In the genomic region with DNA sequence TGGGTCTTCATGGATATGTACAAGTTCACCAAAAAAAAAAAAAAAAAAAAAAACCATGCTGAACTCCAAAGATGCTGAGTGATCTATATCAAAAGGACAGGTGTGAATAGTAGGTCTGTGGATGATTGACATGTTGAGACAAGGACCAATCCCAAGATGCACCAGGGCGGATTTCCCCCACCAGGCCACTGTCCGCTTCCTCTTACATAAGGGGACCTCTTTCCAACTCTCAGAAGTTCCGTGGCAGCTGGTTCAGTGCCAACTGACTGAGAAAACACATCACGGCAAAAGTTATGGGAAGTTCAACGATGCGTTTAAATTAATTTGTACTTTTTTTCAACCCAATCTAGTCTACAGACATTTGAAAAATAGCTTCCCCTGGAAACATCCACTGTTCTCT, we compare ENCODE assay signal across 21 mouse cellular contexts. TPM values are rescaled to one million over a fixed set of nuclear protein-coding genes. Genes with fewer than 3 reads are reported as not detected.
"Had no signal": no experiment of that assay in that cellular context is flagged by ENCODE, and none has a peak within 500 bp of the region (broad histone marks: within the 10 kb centered on the region; RNA-seq: fewer than 3 reads in every experiment).

No protein-coding gene starts in this region.

- H3K27me3 ChIP-seq: lung, embryonic 15.5 days; midbrain, embryonic 13.5 days; midbrain, embryonic 15.5 days; neural tube, embryonic 12.5 days; stomach, embryonic 15.5 days had no signal

- H3K36me3 ChIP-seq: lung, embryonic 15.5 days; midbrain, embryonic 13.5 days; midbrain, embryonic 15.5 days; neural tube, embryonic 12.5 days; stomach, embryonic 15.5 days had no signal

- DNase-seq: lung, adult 2 months; lung, postnatal 14 days; lung, postnatal 36 days; right cerebral cortex, postnatal 14 days; thymus, adult 2 months; thymus, postnatal 25 days; thymus, postnatal 4 days had no signal

- H3K9me3 ChIP-seq: lung, embryonic 15.5 days; megakaryocyte, embryonic 14.5 days; midbrain, embryonic 13.5 days; midbrain, embryonic 15.5 days; neural tube, embryonic 12.5 days; stomach, embryonic 15.5 days had no signal

- H3K4me1 ChIP-seq: lung, embryonic 15.5 days; megakaryocyte, embryonic 14.5 days; midbrain, embryonic 15.5 days had no signal

- H3K27ac ChIP-seq: lung, embryonic 15.5 days; macrophage; midbrain, embryonic 13.5 days; midbrain, embryonic 15.5 days; neural tube, embryonic 12.5 days; stomach, embryonic 15.5 days; stomach, postnatal 0 days had no signal

- H3K4me3 ChIP-seq: lung, embryonic 15.5 days; megakaryocyte, embryonic 14.5 days; midbrain, embryonic 13.5 days; midbrain, embryonic 15.5 days; neural tube, embryonic 12.5 days; stomach, embryonic 15.5 days had no signal

- H3K9ac ChIP-seq: lung, embryonic 15.5 days; midbrain, embryonic 13.5 days; midbrain, embryonic 15.5 days; neural tube, embryonic 12.5 days; stomach, embryonic 15.5 days had no signal

RNA-seq across cellular contexts. Expression of a gene that starts 25.1 kb away (rescaled TPM):
- total RNA-seq: monocyte, adult 5-6 weeks; neutrophil, adult 5-6 weeks had no signal
- polyA plus RNA-seq: lung, adult 2 months; lung, embryonic 15.5 days; lung, postnatal 0 days; macrophage; midbrain, embryonic 11.5 days; neural tube, embryonic 12.5 days; spleen, adult 2 months; stomach, postnatal 0 days; urinary bladder, adult 2 months had no signal
